Mouse (Mus musculus) erythroblast, embryonic 14.5 days (primary cell): ENCODE results near the gene Moxd1.

ENCODE experiments used
- GATA1 ChIP-seq: IDR thresholded peaks from 2 replicates; pipeline ENCODE4 v1.6.1; 2012; ENCODE audit warnings: low read length, inconsistent platforms, mixed read lengths
- TAL1 ChIP-seq: IDR thresholded peaks from 3 replicates; pipeline ENCODE4 v1.6.1; 2012; ENCODE audit warnings: low read length, inconsistent platforms, mixed read lengths

DNA sequence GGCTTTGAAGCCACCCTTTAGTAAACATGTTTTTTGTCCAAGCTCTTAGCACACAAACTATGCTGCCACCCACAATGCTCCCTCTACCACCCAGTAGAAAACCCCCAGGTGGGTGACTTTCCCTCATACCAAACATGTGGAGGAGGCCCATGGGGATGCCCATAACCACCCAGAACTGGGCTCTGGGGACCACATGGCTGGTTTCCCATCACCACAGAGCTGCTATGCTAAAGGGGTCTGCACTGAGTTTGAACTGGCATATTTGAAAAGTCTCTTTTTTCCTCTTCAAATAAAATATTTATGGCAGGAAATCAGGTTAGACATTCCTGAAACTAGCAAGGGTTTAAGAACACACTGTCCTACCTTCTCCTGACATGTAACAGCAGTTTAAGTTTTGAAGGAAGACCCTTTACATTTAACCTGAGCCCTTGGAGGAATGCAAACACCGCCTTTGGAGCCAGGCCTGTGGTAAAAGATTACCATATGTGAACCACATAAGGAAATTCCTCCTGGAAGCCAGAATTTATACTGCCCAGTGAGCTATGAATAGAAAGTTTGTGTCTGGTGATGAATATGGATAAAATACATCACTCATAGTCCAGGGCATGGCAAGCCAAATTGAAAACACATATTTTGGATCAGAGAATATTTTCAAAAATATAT is 117.4 kb downstream of the Moxd1 start:
- TF ChIP-seq GATA1 = no peak
- TF ChIP-seq TAL1 = no peak
